Mouse (Mus musculus): ENCODE measurements around the gene Ube2o.

DNA sequence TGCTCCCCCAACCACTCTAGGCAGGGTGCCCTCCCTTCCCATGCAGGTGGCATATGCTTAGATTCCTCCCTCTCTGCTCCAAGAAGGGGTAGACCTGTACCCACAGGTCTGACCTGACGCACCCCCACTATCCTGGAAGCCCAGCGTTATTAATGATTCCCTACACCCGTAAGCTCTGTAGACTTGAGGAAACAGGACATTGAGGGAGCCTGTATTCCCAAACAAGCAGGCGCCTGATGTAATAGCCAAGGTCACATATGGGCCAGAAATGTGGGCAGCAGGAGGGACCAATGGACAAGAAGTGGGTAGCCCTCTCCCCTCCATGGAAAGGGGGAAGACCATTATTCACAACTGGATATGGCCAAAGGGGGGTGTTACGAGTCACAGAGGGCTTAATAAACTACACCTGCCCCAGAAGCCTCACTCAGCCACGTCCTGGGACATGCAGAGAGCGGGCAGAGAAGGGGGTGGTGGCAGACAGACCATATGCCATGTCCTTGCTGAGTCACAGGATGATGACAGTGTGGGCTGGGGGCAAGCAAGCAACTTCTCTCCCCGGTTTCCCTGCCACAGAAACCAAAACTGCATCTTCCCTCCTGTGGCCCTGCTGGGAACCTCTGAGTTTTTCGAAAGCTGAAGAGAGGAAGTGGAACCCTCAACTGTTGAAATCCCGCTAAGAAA, 35.3 kb upstream of the Ube2o start:
- TF ChIP-seq POLR2A (IDR thresholded peaks at IDR 0.05; ENCODE audit: extremely low read depth, insufficient read depth, low read length) (no peak), CTCF (IDR thresholded peaks at IDR 0.05; ENCODE audit: low read depth, low read length) (no peak)

Data from liver, adult 2 months (tissue).